In genomic region chr4:53848816-53849215, GRCm38 (mm10) we compare ENCODE assay signal across 18 mouse cellular contexts.
"Had no signal": no experiment of that assay in that cellular context is flagged by ENCODE, and none has a peak within 500 bp of the region (broad histone marks: within the 10 kb centered on the region; RNA-seq: fewer than 3 reads in every experiment).

No protein-coding gene starts in this region.

- H3K4me1 ChIP-seq: neural tube, embryonic 13.5 days; neural tube, embryonic 15.5 days had no signal

- H3K4me2 ChIP-seq: lung, embryonic 14.5 days; midbrain, embryonic 13.5 days; neural tube, embryonic 13.5 days; neural tube, embryonic 15.5 days had no signal

- H3K27ac ChIP-seq: midbrain, embryonic 10.5 days; midbrain, embryonic 13.5 days; neural tube, embryonic 13.5 days; neural tube, embryonic 15.5 days had no signal

- ATAC-seq: midbrain, embryonic 13.5 days; midbrain, embryonic 16.5 days had no signal

- H3K9me3 ChIP-seq: midbrain, embryonic 10.5 days; midbrain, embryonic 13.5 days; neural tube, embryonic 13.5 days; neural tube, embryonic 15.5 days had no signal

- H3K27me3 ChIP-seq: midbrain, embryonic 13.5 days; neural tube, embryonic 13.5 days; neural tube, embryonic 15.5 days had no signal

- H3K4me3 ChIP-seq: midbrain, embryonic 10.5 days; midbrain, embryonic 13.5 days; myocyte; neural tube, embryonic 13.5 days; neural tube, embryonic 15.5 days had no signal

- H3K9ac ChIP-seq: lung, embryonic 14.5 days; midbrain, embryonic 13.5 days; neural tube, embryonic 13.5 days; neural tube, embryonic 15.5 days had no signal

- DNase-seq: lung, adult 18-20 months; lung, embryonic 14.5 days; lung, postnatal 10 days; lung, postnatal 4 days; retina, postnatal 1 day; right cerebral cortex, adult 18-20 months; right cerebral cortex, postnatal 25 days; right cerebral cortex, postnatal 4 days; spleen, adult 18-20 months; thymus, adult 18-20 months; thymus, postnatal 14 days; thymus, postnatal 36 days had no signal
